Mouse (Mus musculus): ENCODE results near the gene Phlda1. TPM values are rescaled to one million over a fixed set of nuclear protein-coding genes. Genes with fewer than 3 reads are reported as not detected.

Gene Phlda1
- polyA plus RNA-seq, 1 experiment from 2014 or later: 32.7 TPM

GRCm38 (mm10) chr10:111516804-111517436, 10.8 kb downstream of the Phlda1 start:
- no peaks in the 10 kb centered on the region for H3K27me3 ChIP-seq (ENCODE audit: control insufficient read depth, insufficient read depth, low read length)
- DNase-seq (ENCODE audit: low spot score): no peak
- ATAC-seq (ENCODE audit: insufficient read depth, low FRiP score, low TSS enrichment): no peak
- H3K9me3 ChIP-seq (ENCODE audit: control insufficient read depth, low read length): no peaks in the 10 kb centered on the region
- no peaks in the 10 kb centered on the region; the same call in 1 of the 2 replicates for H3K4me1 ChIP-seq (ENCODE audit: control insufficient read depth, insufficient read depth, low read length)
- H3K4me3 ChIP-seq (ENCODE audit: low read depth, low read length): no peak overlapping the region
- no peak overlapping the region for H3K9ac ChIP-seq (ENCODE audit: low read length)
- no peak overlapping the region for H3K27ac ChIP-seq (ENCODE audit: low read depth, low read length)
- H3K36me3 ChIP-seq (ENCODE audit: control insufficient read depth, insufficient read depth, low read length): no peaks in the 10 kb centered on the region
- 89% methylated on average over 8 of the region's 8 CpGs for WGBS
- no peak overlapping the region for H3K4me2 ChIP-seq (ENCODE audit: low read depth)

GRCm38 (mm10) chr10:111518350-111518749, 12.3 kb downstream of the Phlda1 start:
- no peaks in the 10 kb centered on the region for H3K27me3 ChIP-seq (ENCODE audit: control insufficient read depth, insufficient read depth, low read length)
- H3K4me2 ChIP-seq (ENCODE audit: low read depth): no peak overlapping the region
- no peaks in the 10 kb centered on the region for H3K9me3 ChIP-seq (ENCODE audit: control insufficient read depth, low read length)
- WGBS: 73% methylated on average over 4 of the region's 4 CpGs
- H3K9ac ChIP-seq (ENCODE audit: low read length): no peak overlapping the region
- ATAC-seq (ENCODE audit: insufficient read depth, low FRiP score, low TSS enrichment) (no peak), DNase-seq (ENCODE audit: low spot score) (no peak)
- no peak overlapping the region for H3K4me3 ChIP-seq (ENCODE audit: low read depth, low read length)
- H3K36me3 ChIP-seq (ENCODE audit: control insufficient read depth, insufficient read depth, low read length): no peaks in the 10 kb centered on the region
- H3K27ac ChIP-seq (ENCODE audit: low read depth, low read length): no peak overlapping the region
- no peaks in the 10 kb centered on the region; the same call in 1 of the 2 replicates for H3K4me1 ChIP-seq (ENCODE audit: control insufficient read depth, insufficient read depth, low read length)

- DNase-seq (ENCODE audit: low spot score): no peak
- 59% methylated on average over 24 of the region's 24 CpGs for WGBS
Observed at GRCm38 (mm10) chr10:111519620-111520370, 13.7 kb downstream of the Phlda1 start.

GRCm38 (mm10) chr10:111520621-111521020, 14.5 kb downstream of the Phlda1 start:
- Histone ChIP-seq H3K36me3 (ENCODE audit: control insufficient read depth, insufficient read depth, low read length) (no peaks in the 10 kb centered on the region), H3K27me3 (ENCODE audit: control insufficient read depth, insufficient read depth, low read length) (no peaks in the 10 kb centered on the region), H3K4me1 (ENCODE audit: control insufficient read depth, insufficient read depth, low read length) (no peaks in the 10 kb centered on the region; the same call in 1 of the 2 replicates), H3K27ac (ENCODE audit: low read depth, low read length) (no peak overlapping the region), H3K9ac (ENCODE audit: low read length) (no peak overlapping the region), H3K4me3 (ENCODE audit: low read depth, low read length) (no peak overlapping the region), H3K9me3 (ENCODE audit: control insufficient read depth, low read length) (no peaks in the 10 kb centered on the region), H3K4me2 (ENCODE audit: low read depth) (no peak overlapping the region)
- ATAC-seq (ENCODE audit: insufficient read depth, low FRiP score, low TSS enrichment) (no peak), DNase-seq (ENCODE audit: low spot score) (no peak)
- WGBS: 73% methylated on average over 3 of the region's 3 CpGs

More at GRCm38 (mm10) chr10:111519620-111520370, 13.7 kb downstream of the Phlda1 start:
- Histone ChIP-seq H3K4me3 (ENCODE audit: low read depth, low read length) (no peak overlapping the region), H3K9ac (ENCODE audit: low read length) (no peak overlapping the region), H3K27ac (ENCODE audit: low read depth, low read length) (no peak overlapping the region), H3K4me1 (ENCODE audit: control insufficient read depth, insufficient read depth, low read length) (no peaks in the 10 kb centered on the region; the same call in 1 of the 2 replicates), H3K9me3 (ENCODE audit: control insufficient read depth, low read length) (no peaks in the 10 kb centered on the region), H3K4me2 (ENCODE audit: low read depth) (no peak overlapping the region), H3K36me3 (ENCODE audit: control insufficient read depth, insufficient read depth, low read length) (no peaks in the 10 kb centered on the region), H3K27me3 (ENCODE audit: control insufficient read depth, insufficient read depth, low read length) (no peaks in the 10 kb centered on the region)
- ATAC-seq (ENCODE audit: insufficient read depth, low FRiP score, low TSS enrichment): no peak

- Histone ChIP-seq H3K4me2 (ENCODE audit: low read depth) (no peak overlapping the region), H3K9ac (ENCODE audit: low read length) (no peak overlapping the region), H3K27ac (ENCODE audit: low read depth, low read length) (no peak overlapping the region), H3K4me1 (ENCODE audit: control insufficient read depth, insufficient read depth, low read length) (no peaks in the 10 kb centered on the region; the same call in 1 of the 2 replicates), H3K27me3 (ENCODE audit: control insufficient read depth, insufficient read depth, low read length) (no peaks in the 10 kb centered on the region), H3K36me3 (ENCODE audit: control insufficient read depth, insufficient read depth, low read length) (no peaks in the 10 kb centered on the region), H3K9me3 (ENCODE audit: control insufficient read depth, low read length) (no peaks in the 10 kb centered on the region), H3K4me3 (ENCODE audit: low read depth, low read length) (no peak overlapping the region)
- WGBS: 59% methylated on average over 4 of the region's 4 CpGs
- DNase-seq (ENCODE audit: low spot score): no peak
- ATAC-seq (ENCODE audit: insufficient read depth, low FRiP score, low TSS enrichment): no peak
Observed at GRCm38 (mm10) chr10:111521636-111522035, 15.6 kb downstream of the Phlda1 start.

GRCm38 (mm10) chr10:111522230-111522629, 16.1 kb downstream of the Phlda1 start:
- ATAC-seq (ENCODE audit: insufficient read depth, low FRiP score, low TSS enrichment): no peak
- Histone ChIP-seq H3K27me3 (ENCODE audit: control insufficient read depth, insufficient read depth, low read length) (no peaks in the 10 kb centered on the region), H3K9me3 (ENCODE audit: control insufficient read depth, low read length) (no peaks in the 10 kb centered on the region), H3K27ac (ENCODE audit: low read depth, low read length) (no peak overlapping the region), H3K4me3 (ENCODE audit: low read depth, low read length) (no peak overlapping the region), H3K4me2 (ENCODE audit: low read depth) (no peak overlapping the region), H3K9ac (ENCODE audit: low read length) (no peak overlapping the region), H3K36me3 (ENCODE audit: control insufficient read depth, insufficient read depth, low read length) (no peaks in the 10 kb centered on the region), H3K4me1 (ENCODE audit: control insufficient read depth, insufficient read depth, low read length) (no peaks in the 10 kb centered on the region; the same call in 1 of the 2 replicates)
- no peak for DNase-seq (ENCODE audit: low spot score)
- WGBS: 86% methylated on average over 4 of the region's 4 CpGs

GRCm38 (mm10) chr10:111523894-111524293, 17.8 kb downstream of the Phlda1 start:
- no peak overlapping the region for H3K4me2 ChIP-seq (ENCODE audit: low read depth)
- ATAC-seq (ENCODE audit: insufficient read depth, low FRiP score, low TSS enrichment) (no peak), DNase-seq (ENCODE audit: low spot score) (no peak)
- H3K27me3 ChIP-seq (ENCODE audit: control insufficient read depth, insufficient read depth, low read length): no peaks in the 10 kb centered on the region
- H3K9me3 ChIP-seq (ENCODE audit: control insufficient read depth, low read length): no peaks in the 10 kb centered on the region
- H3K4me3 ChIP-seq (ENCODE audit: low read depth, low read length): no peak overlapping the region
- H3K27ac ChIP-seq (ENCODE audit: low read depth, low read length): no peak overlapping the region
- no peak overlapping the region for H3K9ac ChIP-seq (ENCODE audit: low read length)
- 60% methylated on average over 12 of the region's 12 CpGs for WGBS
- H3K36me3 ChIP-seq (ENCODE audit: control insufficient read depth, insufficient read depth, low read length): no peaks in the 10 kb centered on the region
- H3K4me1 ChIP-seq (ENCODE audit: control insufficient read depth, insufficient read depth, low read length): no peaks in the 10 kb centered on the region; the same call in 1 of the 2 replicates

- no peak for DNase-seq (ENCODE audit: low spot score)
- 83% methylated on average over 5 of the region's 5 CpGs for WGBS
- no peaks in the 10 kb centered on the region for H3K4me1 ChIP-seq (ENCODE audit: control insufficient read depth, insufficient read depth, low read length)
- no peaks in the 10 kb centered on the region for H3K27me3 ChIP-seq (ENCODE audit: control insufficient read depth, insufficient read depth, low read length)
- no peak overlapping the region for H3K4me3 ChIP-seq (ENCODE audit: low read depth, low read length)
- ATAC-seq (ENCODE audit: insufficient read depth, low FRiP score, low TSS enrichment): no peak
- no peaks in the 10 kb centered on the region for H3K9me3 ChIP-seq (ENCODE audit: control insufficient read depth, low read length)
- no peak overlapping the region for H3K27ac ChIP-seq (ENCODE audit: low read depth, low read length)
- H3K36me3 ChIP-seq (ENCODE audit: control insufficient read depth, insufficient read depth, low read length): no peaks in the 10 kb centered on the region
- no peak overlapping the region for H3K9ac ChIP-seq (ENCODE audit: low read length)
- no peak overlapping the region for H3K4me2 ChIP-seq (ENCODE audit: low read depth)
Observed at GRCm38 (mm10) chr10:111527057-111527456, 21.0 kb downstream of the Phlda1 start.

- WGBS: 86% methylated on average over 7 of the region's 7 CpGs
- H3K27me3 ChIP-seq (ENCODE audit: control insufficient read depth, insufficient read depth, low read length): no peaks in the 10 kb centered on the region
- no peak overlapping the region for H3K4me2 ChIP-seq (ENCODE audit: low read depth)
- no peaks in the 10 kb centered on the region for H3K4me1 ChIP-seq (ENCODE audit: control insufficient read depth, insufficient read depth, low read length)
- no peak overlapping the region for H3K9ac ChIP-seq (ENCODE audit: low read length)
- H3K27ac ChIP-seq (ENCODE audit: low read depth, low read length): no peak overlapping the region
- no peaks in the 10 kb centered on the region for H3K36me3 ChIP-seq (ENCODE audit: control insufficient read depth, insufficient read depth, low read length)
- no peaks in the 10 kb centered on the region for H3K9me3 ChIP-seq (ENCODE audit: control insufficient read depth, low read length)
- H3K4me3 ChIP-seq (ENCODE audit: low read depth, low read length): no peak overlapping the region
- DNase-seq (ENCODE audit: low spot score) (no peak), ATAC-seq (ENCODE audit: insufficient read depth, low FRiP score, low TSS enrichment) (no peak)
Observed at GRCm38 (mm10) chr10:111527613-111528012, 21.5 kb downstream of the Phlda1 start.

Measured in neural tube, embryonic 11.5 days (tissue).